Mouse (Mus musculus): ENCODE results near the gene Apol7a. TPM values are rescaled to one million over a fixed set of nuclear protein-coding genes. Genes with fewer than 3 reads are reported as not detected.

Apol7a gene
- polyA plus RNA-seq, 1 experiment from 2014 or later: not detected

- H3K4me2 ChIP-seq: no peak overlapping the region
- H3K27ac ChIP-seq (ENCODE audit: low read depth): no peak overlapping the region
- no peaks in the 10 kb centered on the region for H3K27me3 ChIP-seq (ENCODE audit: insufficient read depth, low read length)
- DNase-seq: no peak
- H3K9ac ChIP-seq: no peak overlapping the region
- H3K36me3 ChIP-seq (ENCODE audit: insufficient read depth): no peaks in the 10 kb centered on the region
- WGBS: 93% methylated on average over 21 of the region's 21 CpGs
- no peaks in the 10 kb centered on the region for H3K9me3 ChIP-seq (ENCODE audit: low read depth, low read length)
- no peak for ATAC-seq (ENCODE audit: insufficient read depth)
- TF ChIP-seq CTCF (IDR thresholded peaks at IDR 0.05; ENCODE audit: low read depth): no peak
- H3K4me3 ChIP-seq (ENCODE audit: low read depth, low read length): no peak overlapping the region
- peaks cover 3% of the 10 kb centered on the region; the same call in 1 of the 2 replicates for H3K4me1 ChIP-seq (ENCODE audit: insufficient read depth)
Observed at GRCm38 (mm10) chr15:77369981-77370380, 28.9 kb downstream of the Apol7a start.

GRCm38 (mm10) chr15:77368818-77369320, 30.0 kb downstream of the Apol7a start:
- no peak overlapping the region for H3K4me2 ChIP-seq
- no peaks in the 10 kb centered on the region for H3K9me3 ChIP-seq (ENCODE audit: low read depth, low read length)
- no peak for ATAC-seq (ENCODE audit: insufficient read depth)
- no peak for TF ChIP-seq CTCF (IDR thresholded peaks at IDR 0.05; ENCODE audit: low read depth)
- no peak for DNase-seq
- H3K4me3 ChIP-seq (ENCODE audit: low read depth, low read length): no peak overlapping the region
- H3K27ac ChIP-seq (ENCODE audit: low read depth): no peak overlapping the region
- peaks cover 3% of the 10 kb centered on the region; the same call in 1 of the 2 replicates for H3K4me1 ChIP-seq (ENCODE audit: insufficient read depth)
- WGBS: 75% methylated on average over 12 of the region's 12 CpGs
- H3K36me3 ChIP-seq (ENCODE audit: insufficient read depth): no peaks in the 10 kb centered on the region
- no peak overlapping the region for H3K9ac ChIP-seq
- H3K27me3 ChIP-seq (ENCODE audit: insufficient read depth, low read length): no peaks in the 10 kb centered on the region

DNA sequence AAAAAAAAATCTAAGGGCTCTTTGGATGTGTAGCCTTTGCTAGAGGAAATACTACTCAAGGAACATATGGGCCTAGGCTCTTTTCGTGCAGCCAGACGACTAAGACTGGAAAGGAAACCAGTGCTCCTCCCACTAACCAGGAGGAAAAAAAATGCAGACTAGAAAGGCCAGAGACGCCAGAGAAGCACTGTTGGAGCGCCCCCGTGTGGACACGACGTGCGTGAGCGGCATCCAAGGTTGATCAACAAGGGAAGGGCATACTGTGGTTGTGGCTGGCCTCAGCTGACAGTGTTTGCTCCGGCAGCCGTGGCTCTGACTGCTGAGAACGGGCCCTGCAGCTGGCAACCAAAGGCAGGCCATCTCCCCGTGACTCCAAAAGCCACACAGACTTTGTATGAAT, 30.8 kb downstream of the Apol7a start:
- Histone ChIP-seq H3K4me1 (ENCODE audit: insufficient read depth) (peaks cover 3% of the 10 kb centered on the region; the same call in 1 of the 2 replicates), H3K27me3 (ENCODE audit: insufficient read depth, low read length) (no peaks in the 10 kb centered on the region), H3K9me3 (ENCODE audit: low read depth, low read length) (no peaks in the 10 kb centered on the region), H3K36me3 (ENCODE audit: insufficient read depth) (no peaks in the 10 kb centered on the region), H3K9ac (peak overlapping the region; percentile 32; the same call in 1 of the 2 replicates), H3K4me2 (peak overlapping the region; percentile 47), H3K4me3 (ENCODE audit: low read depth, low read length) (no peak overlapping the region), H3K27ac (ENCODE audit: low read depth) (0 out of 2 replicates have a peak overlapping the region, but pooled peaks have one; percentile 47)
- DNase-seq (peak; percentile 98), ATAC-seq (ENCODE audit: insufficient read depth) (peak; percentile 53)
- 2% methylated on average over 13 of the region's 13 CpGs for WGBS
- TF ChIP-seq CTCF (IDR thresholded peaks at IDR 0.05; ENCODE audit: low read depth): peak; percentile 99

- H3K27ac ChIP-seq (ENCODE audit: low read depth): peak overlapping the region; percentile 47
- DNase-seq: no peak
- no peak overlapping the region for H3K9ac ChIP-seq
- H3K36me3 ChIP-seq (ENCODE audit: insufficient read depth): no peaks in the 10 kb centered on the region
- H3K4me1 ChIP-seq (ENCODE audit: insufficient read depth): peaks cover 3% of the 10 kb centered on the region; the same call in 1 of the 2 replicates
- 42% methylated on average over 8 of the region's 8 CpGs for WGBS
- no peaks in the 10 kb centered on the region for H3K27me3 ChIP-seq (ENCODE audit: insufficient read depth, low read length)
- H3K4me2 ChIP-seq: no peak overlapping the region; the same call in 1 of the 2 replicates
- no peak for ATAC-seq (ENCODE audit: insufficient read depth)
- H3K4me3 ChIP-seq (ENCODE audit: low read depth, low read length): no peak overlapping the region
- TF ChIP-seq CTCF (IDR thresholded peaks at IDR 0.05; ENCODE audit: low read depth): no peak
- no peaks in the 10 kb centered on the region for H3K9me3 ChIP-seq (ENCODE audit: low read depth, low read length)
Observed at GRCm38 (mm10) chr15:77367504-77367903, 31.4 kb downstream of the Apol7a start.

- H3K27me3 ChIP-seq (ENCODE audit: insufficient read depth, low read length): no peaks in the 10 kb centered on the region
- 1% methylated on average over 26 of the region's 26 CpGs for WGBS
- H3K4me2 ChIP-seq: peak overlapping the region; percentile 64
- DNase-seq (peak; percentile 97), ATAC-seq (ENCODE audit: insufficient read depth) (peak; percentile 79)
- peak; percentile 76 for TF ChIP-seq CTCF (IDR thresholded peaks at IDR 0.05; ENCODE audit: low read depth)
- peak overlapping the region; percentile 58 for H3K9ac ChIP-seq
- no peaks in the 10 kb centered on the region for H3K9me3 ChIP-seq (ENCODE audit: low read depth, low read length)
- peaks cover 3% of the 10 kb centered on the region; the same call in 1 of the 2 replicates for H3K4me1 ChIP-seq (ENCODE audit: insufficient read depth)
- H3K27ac ChIP-seq (ENCODE audit: low read depth): peak overlapping the region; percentile 98
- H3K36me3 ChIP-seq (ENCODE audit: insufficient read depth): no peaks in the 10 kb centered on the region
- H3K4me3 ChIP-seq (ENCODE audit: low read depth, low read length): peak overlapping the region; percentile 33
Observed at GRCm38 (mm10) chr15:77366706-77367484, 32.0 kb downstream of the Apol7a start.

DNA sequence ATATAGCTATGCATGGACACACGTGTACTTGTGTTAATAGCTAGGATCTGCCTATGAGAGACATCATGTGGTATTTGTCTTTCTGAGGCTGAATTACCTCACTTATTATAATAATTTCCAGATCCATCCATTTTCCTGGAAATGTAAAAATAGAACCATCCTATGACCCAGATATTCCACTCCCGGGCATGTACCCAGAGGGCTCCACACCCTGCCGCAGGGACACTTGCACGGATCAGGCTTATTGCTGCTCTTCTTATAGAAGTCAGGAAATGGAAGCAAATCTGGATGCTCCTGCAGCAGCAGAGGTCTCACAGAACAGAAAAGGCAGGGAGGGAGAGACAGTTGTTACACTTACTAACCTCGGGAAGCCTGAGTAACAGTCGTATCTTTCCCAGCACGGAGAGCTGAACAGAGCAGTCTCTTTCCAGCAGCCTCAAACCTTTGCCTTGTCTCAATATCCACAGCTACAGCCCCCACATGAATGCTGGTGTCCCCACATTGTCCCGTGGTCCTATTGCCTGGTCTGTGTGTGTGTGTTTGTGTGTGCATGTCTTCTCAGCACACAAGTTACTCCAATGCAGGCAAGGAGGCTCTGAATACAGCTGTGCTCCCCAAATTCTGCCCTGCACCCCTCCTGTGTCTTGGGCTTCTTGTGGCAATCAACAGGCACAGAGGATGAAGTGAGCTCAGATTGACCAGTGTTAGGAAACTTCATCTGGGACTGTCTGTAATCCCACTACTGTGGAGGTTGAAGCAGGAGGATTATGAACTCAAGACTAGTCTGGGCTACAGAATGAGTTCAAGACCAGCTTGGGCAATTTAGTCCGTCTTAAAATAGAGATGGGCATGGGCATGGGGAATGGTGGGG, 33.0 kb downstream of the Apol7a start:
- Histone ChIP-seq H3K27me3 (ENCODE audit: insufficient read depth, low read length) (no peaks in the 10 kb centered on the region), H3K9me3 (ENCODE audit: low read depth, low read length) (no peaks in the 10 kb centered on the region), H3K36me3 (ENCODE audit: insufficient read depth) (no peaks in the 10 kb centered on the region), H3K4me1 (ENCODE audit: insufficient read depth) (peaks cover 3% of the 10 kb centered on the region; the same call in 1 of the 2 replicates), H3K4me2 (peak overlapping the region; percentile 64), H3K27ac (ENCODE audit: low read depth) (peak overlapping the region; percentile 98), H3K9ac (no peak overlapping the region), H3K4me3 (ENCODE audit: low read depth, low read length) (no peak overlapping the region)
- DNase-seq (no peak), ATAC-seq (ENCODE audit: insufficient read depth) (no peak)
- WGBS: 51% methylated on average over 9 of the region's 9 CpGs
- no peak for TF ChIP-seq CTCF (IDR thresholded peaks at IDR 0.05; ENCODE audit: low read depth)

Measured in lung, embryonic 14.5 days (tissue).